ENCODE assay signal across 8 mouse cellular contexts in genomic region chr6:113531840-113532404, GRCm38 (mm10). TPM values are rescaled to one million over a fixed set of nuclear protein-coding genes. Genes with fewer than 3 reads are reported as not detected.
DNase-seq lines count a peak whose midpoint lies in the region; ATAC-seq and TF ChIP-seq lines count a peak whose summit lies in the region.

No protein-coding gene starts in this region.

- peaks cover 7% of the 10 kb centered on the region for H3K4me1 ChIP-seq in lung, adult 2 months (ENCODE audit: control insufficient read depth, insufficient read depth, low read length)
- peaks cover 7% of the 10 kb centered on the region for H3K4me1 ChIP-seq in intestine, embryonic 16.5 days (ENCODE audit: control insufficient read depth, insufficient read depth, low read length)
- peaks cover 24% of the 10 kb centered on the region for H3K4me1 ChIP-seq in neural tube, embryonic 15.5 days

- 0 out of 2 replicates have a peak, but pooled peaks have one; percentile 27 for ATAC-seq in intestine, embryonic 16.5 days
- no peak for ATAC-seq in neural tube, embryonic 15.5 days (ENCODE audit: low FRiP score)
- ATAC-seq in cerebellum, adult (ENCODE audit: insufficient number of reproducible peaks, low FRiP score, low TSS enrichment) = no peak

- 6% methylated on average over 7 of the region's 7 CpGs for WGBS in lung, adult 2 months
- WGBS in intestine, embryonic 16.5 days = 6% methylated on average over 7 of the region's 7 CpGs
- 6% methylated on average over 7 of the region's 7 CpGs for WGBS in neural tube, embryonic 15.5 days

- TF ChIP-seq CTCF in lung, adult 2 months (IDR thresholded peaks at IDR 0.05; ENCODE audit: insufficient read depth, low read length) = no peak

- no peaks in the 10 kb centered on the region for H3K36me3 ChIP-seq in intestine, embryonic 16.5 days (ENCODE audit: control insufficient read depth, insufficient read depth, low read length)
- H3K36me3 ChIP-seq in neural tube, embryonic 15.5 days = no peaks in the 10 kb centered on the region

- no peak for DNase-seq in lung, adult 2 months
- no peak for DNase-seq in lung, adult 18-20 months
- DNase-seq in embryo, embryonic 9.5 days (ENCODE audit: extremely low spot score) = peak; percentile 36
- DNase-seq in ovary, postnatal 36 days (ENCODE audit: low spot score) = no peak
- no peak for DNase-seq in layer of hippocampus, adult 18-20 months (ENCODE audit: low spot score in 2 of 2)

- peak overlapping the region; percentile 62 for H3K4me2 ChIP-seq in intestine, embryonic 16.5 days (ENCODE audit: low read depth, low read length)
- H3K4me2 ChIP-seq in neural tube, embryonic 15.5 days = peak overlapping the region; percentile 72

- H3K9me3 ChIP-seq in intestine, embryonic 16.5 days (ENCODE audit: control insufficient read depth, low read length) = no peaks in the 10 kb centered on the region
- H3K9me3 ChIP-seq in neural tube, embryonic 15.5 days (replicated peaks) = no peaks in the 10 kb centered on the region

- H3K27me3 ChIP-seq in intestine, embryonic 16.5 days (replicated peaks; ENCODE audit: control insufficient read depth, insufficient read depth, low read length) = no peaks in the 10 kb centered on the region
- no peaks in the 10 kb centered on the region for H3K27me3 ChIP-seq in neural tube, embryonic 15.5 days (replicated peaks)

- peak overlapping the region; percentile 80 for H3K4me3 ChIP-seq in lung, adult 2 months (replicated peaks; ENCODE audit: extremely low read depth, low read depth, low read length)
- peak overlapping the region; percentile 95 for H3K4me3 ChIP-seq in intestine, embryonic 16.5 days (ENCODE audit: low read length)
- H3K4me3 ChIP-seq in neural tube, embryonic 15.5 days (replicated peaks) = peak overlapping the region; percentile 80

- H3K27ac ChIP-seq in intestine, embryonic 16.5 days (ENCODE audit: low read length) = no peak overlapping the region; the same call in 1 of the 2 replicates
- peak overlapping the region; percentile 84; the same call in 1 of the 2 replicates for H3K27ac ChIP-seq in neural tube, embryonic 15.5 days (replicated peaks)

- TF ChIP-seq POLR2A in lung, adult 2 months (IDR thresholded peaks at IDR 0.05; ENCODE audit: borderline replicate concordance, extremely low read depth, low read depth, low read length) = no peak

- peak overlapping the region; percentile 88 for H3K9ac ChIP-seq in intestine, embryonic 16.5 days (ENCODE audit: low read depth, low read length)
- peak overlapping the region; percentile 71; the same call in 1 of the 2 replicates for H3K9ac ChIP-seq in neural tube, embryonic 15.5 days (replicated peaks)

RNA-seq across cellular contexts. Expression of gene Fancd2, which starts 0.4 kb away (rescaled TPM):
- polyA plus RNA-seq in lung, adult 2 months (2012; rRNA removed) = 0.75 and 1.2 TPM in 2 replicates
- polyA plus RNA-seq in intestine, embryonic 16.5 days (2015; fragmentation: Nextera tagmentation; extraction: Ambion mirVana) = 5.5 and 7.0 TPM in 2 replicates
- polyA plus RNA-seq in neural tube, embryonic 15.5 days (2015; fragmentation: Nextera tagmentation; extraction: Ambion mirVana) = 1.8 and 3.7 TPM in 2 replicates
- 1 to 10 TPM; 1.7 to 2.7 TPM for total RNA-seq in layer of hippocampus, adult 18-20 months (2021)

RNA-seq across cellular contexts. Expression of gene Emc3, which starts 0.5 kb away (rescaled TPM):
- 42.0 and 51.5 TPM in 2 replicates for polyA plus RNA-seq in lung, adult 2 months (2012; rRNA removed)
- 93.1 and 94.5 TPM in 2 replicates for polyA plus RNA-seq in intestine, embryonic 16.5 days (2015; fragmentation: Nextera tagmentation; extraction: Ambion mirVana)
- polyA plus RNA-seq in neural tube, embryonic 15.5 days (2015; fragmentation: Nextera tagmentation; extraction: Ambion mirVana) = 118 and 119 TPM in 2 replicates
- total RNA-seq in layer of hippocampus, adult 18-20 months (2021) = 10 to 100 TPM; 77.4 to 78.1 TPM

RNA-seq across cellular contexts. Expression of gene Prrt3, which starts 30.2 kb away (rescaled TPM):
- 0.24 and 0.27 TPM in 2 replicates for polyA plus RNA-seq in lung, adult 2 months (2012; rRNA removed)
- polyA plus RNA-seq in intestine, embryonic 16.5 days (2015; fragmentation: Nextera tagmentation; extraction: Ambion mirVana) = 0.22 and 0.42 TPM in 2 replicates
- polyA plus RNA-seq in neural tube, embryonic 15.5 days (2015; fragmentation: Nextera tagmentation; extraction: Ambion mirVana) = 10.2 and 12.8 TPM in 2 replicates
- total RNA-seq in layer of hippocampus, adult 18-20 months (2021) = 10 to 100 TPM; 50.5 to 55.0 TPM

RNA-seq across cellular contexts. Expression of gene Creld1, which starts 48.8 kb away (rescaled TPM):
- 22.9 and 30.4 TPM in 2 replicates for polyA plus RNA-seq in lung, adult 2 months (2012; rRNA removed)
- polyA plus RNA-seq in intestine, embryonic 16.5 days (2015; fragmentation: Nextera tagmentation; extraction: Ambion mirVana) = 20.6 and 22.9 TPM in 2 replicates
- polyA plus RNA-seq in neural tube, embryonic 15.5 days (2015; fragmentation: Nextera tagmentation; extraction: Ambion mirVana) = 87.9 and 106 TPM in 2 replicates
- 100 to 1,000 TPM; 106 to 111 TPM for total RNA-seq in layer of hippocampus, adult 18-20 months (2021)
